Mouse (Mus musculus) C2C12 (cell line): ENCODE measurements around the gene Auts2.

Source experiments
- CEBPB ChIP-seq: IDR thresholded peaks from one replicate; pipeline ENCODE4 v1.6.1; 2011; ENCODE audit warnings: low read depth, mild to moderate bottlenecking, control low read depth, moderate library complexity
- CTCF ChIP-seq: IDR thresholded peaks from one replicate; pipeline ENCODE4 v1.5.1; 2011; ENCODE audit not compliant: control insufficient read depth, insufficient read depth, insufficient read length
- FOSL1 ChIP-seq: IDR thresholded peaks from one replicate; pipeline ENCODE4 v1.8.0; 2011; ENCODE audit warnings: mild to moderate bottlenecking, low read length; ENCODE audit not compliant: poor library complexity, insufficient read depth, severe bottlenecking
- MAX ChIP-seq: IDR thresholded peaks from one replicate; pipeline ENCODE4 v1.6.1; 2011; ENCODE audit warnings: mild to moderate bottlenecking, control low read depth
- MYOD1 ChIP-seq: IDR thresholded peaks from one replicate; pipeline ENCODE4 v1.6.1; 2011; ENCODE audit warnings: low read depth; ENCODE audit not compliant: control insufficient read depth, insufficient read length
- MYOG ChIP-seq: IDR thresholded peaks from one replicate; pipeline ENCODE4 v1.6.1; 2011; ENCODE audit not compliant: control insufficient read depth, insufficient read length; ENCODE audit errors: extremely low read depth
- USF1 ChIP-seq: IDR thresholded peaks from one replicate; pipeline ENCODE4 v1.6.1; 2011; ENCODE audit warnings: low read depth, mild to moderate bottlenecking, control low read depth, moderate library complexity

- TF ChIP-seq CTCF (no peak), MYOG (no peak), MYOD1 (no peak), MAX (no peak), CEBPB (no peak), USF1 (no peak), FOSL1 (no peak)
Observed at GRCm38 (mm10) chr5:132270896-132271295, 272.2 kb downstream of the Auts2 start.
